Mouse (Mus musculus) spleen, adult 2 months (tissue): Measurements from ENCODE around the gene Lrrc74a.

Experiments
- CTCF ChIP-seq: fragments of 200-500 bp; IDR thresholded peaks from 2 replicates; pipeline ENCODE4 v1.5.1; 2011; ENCODE audit warnings: mild to moderate bottlenecking, inconsistent platforms; ENCODE audit not compliant: insufficient read depth, insufficient read length, insufficient replicate concordance; ENCODE audit errors: extremely low read depth
- POLR2A ChIP-seq: fragments of 200-500 bp; IDR thresholded peaks from 2 replicates; pipeline ENCODE4 v1.6.1; 2011; ENCODE audit warnings: low read depth, low read length, inconsistent platforms

GRCm38 (mm10) chr12:86692471-86693356, 41.5 kb upstream of the Lrrc74a start:
- TF ChIP-seq POLR2A (no peak), CTCF (no peak)
